Mouse (Mus musculus): Measurements from ENCODE around the gene Ucp1. TPM values are rescaled to one million over a fixed set of nuclear protein-coding genes. Genes with fewer than 3 reads are reported as not detected.

Gene Ucp1
- polyA plus RNA-seq (2015; fragmentation: Nextera tagmentation; extraction: Ambion mirVana) = 0.18 and 0.23 TPM in 2 replicates

DNA sequence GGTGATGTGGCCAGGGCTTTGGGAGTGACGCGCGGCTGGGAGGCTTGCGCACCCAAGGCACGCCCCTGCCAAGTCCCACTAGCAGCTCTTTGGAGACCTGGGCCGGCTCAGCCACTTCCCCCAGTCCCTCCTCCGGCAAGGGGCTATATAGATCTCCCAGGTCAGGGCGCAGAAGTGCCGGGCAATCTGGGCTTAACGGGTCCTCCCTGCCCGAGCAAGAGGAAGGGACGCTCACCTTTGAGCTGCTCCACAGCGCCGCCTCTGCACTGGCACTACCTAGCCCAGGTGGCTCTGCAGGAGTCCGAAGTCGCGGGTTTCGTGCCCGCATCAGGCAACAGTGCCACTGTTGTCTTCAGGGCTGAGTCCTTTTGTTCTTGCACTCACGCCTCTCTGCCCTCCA, at the start of gene Ucp1:
Gene Ucp1, plus strand, starts transcription at position 177 of the 400 bp plus-strand sequence.
- Histone ChIP-seq H3K4me1 (peaks cover 8% of the 10 kb centered on the region; the same call in 1 of the 2 replicates), H3K9me3 (no peaks in the 10 kb centered on the region), H3K4me2 (replicated peaks) (peak within 1 kb of the TSS; percentile 40), H3K4me3 (peak within 1 kb of the TSS; percentile 2), H3K27ac (replicated peaks) (no peak within 1 kb of the TSS), H3K27me3 (0 out of 2 replicates have a peak, but pooled peaks cover 2% of the 10 kb centered on the region), H3K36me3 (no peaks in the 10 kb centered on the region), H3K9ac (replicated peaks) (no peak within 1 kb of the TSS)
- WGBS = 3% methylated on average over 20 of the region's 20 CpGs
- ATAC-seq (replicated peaks) = no peak

GRCm38 (mm10) chr8:83244151-83244550, 46.0 kb upstream of the Ucp1 start:
- Histone ChIP-seq H3K27me3 (no peaks in the 10 kb centered on the region), H3K9ac (replicated peaks) (no peak overlapping the region), H3K36me3 (peaks cover 21% of the 10 kb centered on the region), H3K4me2 (replicated peaks) (no peak overlapping the region), H3K4me3 (no peak overlapping the region), H3K27ac (replicated peaks) (no peak overlapping the region), H3K9me3 (no peaks in the 10 kb centered on the region), H3K4me1 (no peaks in the 10 kb centered on the region)
- 88% methylated on average over 7 of the region's 7 CpGs for WGBS
- ATAC-seq (replicated peaks) = no peak

GRCm38 (mm10) chr8:83250858-83251257, 39.3 kb upstream of the Ucp1 start:
- H3K36me3 ChIP-seq = peaks cover 36% of the 10 kb centered on the region
- no peak overlapping the region for H3K4me3 ChIP-seq
- no peak for ATAC-seq (replicated peaks)
- H3K4me2 ChIP-seq (replicated peaks) = no peak overlapping the region
- H3K27ac ChIP-seq (replicated peaks) = no peak overlapping the region
- no peaks in the 10 kb centered on the region for H3K9me3 ChIP-seq
- no peaks in the 10 kb centered on the region for H3K27me3 ChIP-seq
- no peaks in the 10 kb centered on the region for H3K4me1 ChIP-seq
- WGBS = 87% methylated on average over 6 of the region's 6 CpGs
- H3K9ac ChIP-seq (replicated peaks) = no peak overlapping the region

DNA sequence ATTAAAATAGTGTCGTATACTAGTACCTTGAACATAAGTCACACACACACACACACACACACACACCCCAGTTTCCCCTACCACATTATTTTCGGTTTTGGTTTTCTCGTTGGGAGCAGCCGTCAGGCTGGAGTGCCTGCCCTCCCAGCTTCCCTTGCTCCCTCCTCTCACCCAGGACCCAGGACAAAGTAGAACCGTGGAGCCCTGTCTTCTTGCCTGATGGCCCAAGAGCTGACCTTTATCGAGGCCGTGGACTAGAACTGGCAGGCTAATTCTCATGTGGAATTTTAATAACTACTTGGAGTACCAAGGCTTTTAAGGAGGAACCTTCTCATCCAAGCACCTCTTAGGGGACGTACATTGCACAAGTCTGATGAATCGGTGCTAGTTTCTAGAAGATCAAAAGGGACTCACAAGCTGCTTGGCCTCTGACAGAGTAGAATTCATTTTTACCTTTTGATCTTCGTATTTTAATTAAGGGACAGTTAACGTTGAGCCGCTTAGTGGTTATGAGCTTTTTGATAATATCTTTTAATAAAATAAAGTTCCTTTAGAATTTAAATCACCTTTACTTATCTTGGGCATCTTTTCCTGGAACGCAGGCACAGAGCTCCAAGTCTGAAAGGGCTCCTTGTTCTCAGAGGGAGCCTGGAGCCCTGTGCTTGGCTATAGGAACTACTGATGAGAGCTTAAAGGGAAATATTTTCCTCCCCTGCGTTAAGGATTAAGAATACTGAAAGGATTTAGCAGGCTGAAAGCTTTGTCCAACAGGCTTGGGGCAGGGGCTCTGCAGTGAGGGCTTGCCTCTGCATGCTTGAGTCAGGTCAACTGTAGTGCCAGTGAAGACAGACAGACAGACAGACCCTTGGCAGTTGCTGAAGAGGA, 38.5 kb upstream of the Ucp1 start:
- Histone ChIP-seq H3K4me2 (replicated peaks) (no peak overlapping the region), H3K9ac (replicated peaks) (no peak overlapping the region), H3K36me3 (peaks cover 40% of the 10 kb centered on the region), H3K4me1 (no peaks in the 10 kb centered on the region), H3K27ac (replicated peaks) (no peak overlapping the region), H3K4me3 (no peak overlapping the region), H3K9me3 (no peaks in the 10 kb centered on the region), H3K27me3 (no peaks in the 10 kb centered on the region)
- no peak for ATAC-seq (replicated peaks)
- 36% methylated on average over 14 of the region's 14 CpGs for WGBS

DNA sequence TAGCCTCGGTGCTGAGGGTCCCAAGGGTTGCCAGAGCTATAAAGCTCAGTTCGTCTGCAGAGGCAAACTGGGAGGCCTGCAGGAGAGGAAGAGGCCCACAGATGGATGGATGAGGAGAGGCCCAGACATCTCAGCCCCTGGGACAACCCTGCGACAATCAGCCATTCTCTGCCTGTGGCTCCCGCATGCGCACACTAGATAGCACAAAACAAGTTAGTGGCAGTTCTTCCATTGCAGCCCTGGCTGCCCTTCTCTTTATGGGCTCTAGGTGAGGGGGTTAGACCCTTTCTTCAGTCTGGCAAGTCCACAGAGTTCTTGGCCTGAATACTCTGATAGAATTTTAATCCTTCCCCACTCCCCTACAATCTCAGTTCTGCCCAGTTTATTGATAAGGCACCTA, 37.4 kb upstream of the Ucp1 start:
- no peak overlapping the region for H3K4me3 ChIP-seq
- peaks cover 40% of the 10 kb centered on the region for H3K36me3 ChIP-seq
- no peaks in the 10 kb centered on the region for H3K27me3 ChIP-seq
- ATAC-seq (replicated peaks) = no peak
- no peak overlapping the region for H3K4me2 ChIP-seq (replicated peaks)
- H3K27ac ChIP-seq (replicated peaks) = no peak overlapping the region
- no peaks in the 10 kb centered on the region for H3K9me3 ChIP-seq
- no peak overlapping the region for H3K9ac ChIP-seq (replicated peaks)
- H3K4me1 ChIP-seq = no peaks in the 10 kb centered on the region
- WGBS = 85% methylated on average over 5 of the region's 5 CpGs

DNA sequence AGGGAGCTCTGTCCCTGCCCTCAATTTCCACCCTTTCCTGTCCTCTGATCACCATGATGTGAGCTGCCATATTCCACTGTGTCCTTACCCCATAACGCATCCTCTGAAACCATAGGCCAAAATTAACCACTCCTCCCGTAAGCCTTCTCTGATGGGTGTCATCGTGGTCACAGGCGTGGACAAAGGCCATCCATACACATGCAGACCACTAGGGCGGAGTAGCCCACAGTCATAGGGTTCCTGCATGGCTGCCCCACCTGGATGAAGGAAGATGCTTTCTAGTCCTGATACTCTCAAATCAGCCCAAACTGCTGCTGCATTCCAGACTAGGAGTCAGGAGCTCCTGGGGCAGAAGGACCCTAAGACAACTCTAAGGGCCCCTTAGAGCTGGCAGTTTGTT, 32.5 kb upstream of the Ucp1 start:
- Histone ChIP-seq H3K9ac (replicated peaks) (no peak overlapping the region), H3K27ac (replicated peaks) (no peak overlapping the region), H3K4me3 (no peak overlapping the region), H3K9me3 (no peaks in the 10 kb centered on the region), H3K36me3 (peaks cover 39% of the 10 kb centered on the region), H3K4me2 (replicated peaks) (no peak overlapping the region), H3K4me1 (no peaks in the 10 kb centered on the region), H3K27me3 (no peaks in the 10 kb centered on the region)
- ATAC-seq (replicated peaks) = no peak
- 96% methylated on average over 5 of the region's 5 CpGs for WGBS

GRCm38 (mm10) chr8:83260418-83261215, 29.5 kb upstream of the Ucp1 start:
- Histone ChIP-seq H3K27me3 (no peaks in the 10 kb centered on the region), H3K4me1 (no peaks in the 10 kb centered on the region), H3K4me2 (replicated peaks) (no peak overlapping the region), H3K9me3 (no peaks in the 10 kb centered on the region), H3K27ac (replicated peaks) (no peak overlapping the region), H3K4me3 (no peak overlapping the region), H3K36me3 (peaks cover 31% of the 10 kb centered on the region), H3K9ac (replicated peaks) (no peak overlapping the region)
- peak; percentile 87 for ATAC-seq (replicated peaks)
- WGBS = 73% methylated on average over 16 of the region's 16 CpGs

DNA sequence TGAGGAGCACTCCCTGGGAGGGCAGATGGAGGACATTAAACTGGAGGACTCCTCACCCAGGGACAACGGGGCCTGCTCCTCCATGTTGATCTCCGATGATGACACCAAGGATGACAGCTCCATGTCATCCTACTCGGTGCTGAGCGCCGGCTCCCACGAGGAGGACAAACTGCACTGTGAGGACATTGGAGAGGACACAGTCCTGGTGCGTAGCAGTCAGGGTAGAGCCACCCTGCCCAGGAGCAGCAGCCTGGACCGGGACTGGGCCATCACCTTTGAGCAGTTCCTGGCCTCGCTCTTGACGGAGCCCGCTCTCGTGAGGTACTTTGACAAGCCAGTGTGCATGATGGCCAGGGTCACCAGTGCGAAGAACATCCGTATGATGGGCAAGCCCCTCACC, 19.0 kb upstream of the Ucp1 start:
- Histone ChIP-seq H3K27ac (replicated peaks) (no peak overlapping the region), H3K4me3 (no peak overlapping the region), H3K27me3 (no peaks in the 10 kb centered on the region), H3K9ac (replicated peaks) (no peak overlapping the region), H3K36me3 (peaks cover 31% of the 10 kb centered on the region), H3K4me1 (no peaks in the 10 kb centered on the region), H3K4me2 (replicated peaks) (no peak overlapping the region), H3K9me3 (no peaks in the 10 kb centered on the region)
- 97% methylated on average over 14 of the region's 14 CpGs for WGBS
- ATAC-seq (replicated peaks) = no peak

DNA sequence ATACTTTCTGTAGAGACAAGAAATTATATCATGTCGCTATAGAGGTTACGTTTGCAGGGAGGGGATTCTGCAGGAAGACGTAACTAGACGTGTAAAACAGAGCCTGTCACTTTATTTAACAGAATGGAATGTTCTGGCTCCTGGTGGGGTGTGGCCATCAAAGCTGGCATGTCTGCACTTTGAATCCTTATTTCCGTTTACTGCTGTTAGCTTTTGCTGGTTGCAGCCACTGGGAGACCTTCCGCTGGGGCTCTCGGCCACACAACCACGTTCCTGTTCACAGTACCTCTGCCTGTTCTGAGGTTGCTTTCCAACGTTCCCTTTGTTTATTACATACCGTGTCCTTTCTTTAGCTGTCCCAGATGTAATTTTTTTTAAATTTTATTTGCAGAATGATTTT, 17.7 kb upstream of the Ucp1 start:
- Histone ChIP-seq H3K4me1 (no peaks in the 10 kb centered on the region), H3K27me3 (no peaks in the 10 kb centered on the region), H3K36me3 (peaks cover 19% of the 10 kb centered on the region), H3K9me3 (no peaks in the 10 kb centered on the region), H3K4me2 (replicated peaks) (no peak overlapping the region), H3K27ac (replicated peaks) (no peak overlapping the region), H3K4me3 (no peak overlapping the region), H3K9ac (replicated peaks) (no peak overlapping the region)
- 87% methylated on average over 10 of the region's 10 CpGs for WGBS
- ATAC-seq (replicated peaks) = no peak

DNA sequence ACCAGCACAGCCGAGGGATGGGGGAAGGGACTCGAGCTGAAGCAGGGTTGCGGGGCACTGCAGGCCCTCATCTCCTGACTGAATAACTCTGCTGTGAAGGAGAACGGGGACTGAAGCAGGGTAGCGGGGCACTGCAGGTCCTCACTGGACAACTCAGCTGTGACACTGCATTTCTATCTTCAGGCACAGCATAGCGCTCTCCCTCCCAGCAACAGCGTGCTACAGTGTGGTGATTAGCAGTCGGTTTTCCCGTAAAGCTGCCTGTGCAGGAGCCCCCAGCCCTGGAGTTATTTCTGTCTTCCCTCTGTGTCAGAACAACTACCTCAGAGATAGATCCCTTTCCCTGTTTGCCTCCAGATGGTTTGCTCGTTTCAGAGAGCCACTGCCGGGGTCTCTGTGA, 15.7 kb upstream of the Ucp1 start:
- no peak for ATAC-seq (replicated peaks)
- no peaks in the 10 kb centered on the region for H3K9me3 ChIP-seq
- no peak overlapping the region for H3K9ac ChIP-seq (replicated peaks)
- H3K27me3 ChIP-seq = no peaks in the 10 kb centered on the region
- 73% methylated on average over 11 of the region's 11 CpGs for WGBS
- no peak overlapping the region for H3K4me3 ChIP-seq
- H3K4me2 ChIP-seq (replicated peaks) = no peak overlapping the region
- H3K27ac ChIP-seq (replicated peaks) = no peak overlapping the region
- peaks cover 12% of the 10 kb centered on the region; the same call in 1 of the 2 replicates for H3K36me3 ChIP-seq
- H3K4me1 ChIP-seq = no peaks in the 10 kb centered on the region

- no peaks in the 10 kb centered on the region for H3K9me3 ChIP-seq
- WGBS = 79% methylated on average over 6 of the region's 6 CpGs
These were observed 11.7 kb upstream of the Ucp1 start for GRCm38 (mm10) chr8:83278431-83278830.

GRCm38 (mm10) chr8:83285391-83285790, 4.8 kb upstream of the Ucp1 start:
- no peak overlapping the region for H3K4me3 ChIP-seq
- peaks cover 8% of the 10 kb centered on the region; the same call in 1 of the 2 replicates for H3K4me1 ChIP-seq
- no peak for ATAC-seq (replicated peaks)
- H3K27ac ChIP-seq (replicated peaks) = no peak overlapping the region
- H3K9me3 ChIP-seq = no peaks in the 10 kb centered on the region
- no peaks in the 10 kb centered on the region for H3K36me3 ChIP-seq
- H3K27me3 ChIP-seq = 0 out of 2 replicates have a peak, but pooled peaks cover 2% of the 10 kb centered on the region
- WGBS = 81% methylated on average over 8 of the region's 8 CpGs
- no peak overlapping the region for H3K4me2 ChIP-seq (replicated peaks)
- no peak overlapping the region for H3K9ac ChIP-seq (replicated peaks)

More at GRCm38 (mm10) chr8:83278431-83278830, 11.7 kb upstream of the Ucp1 start:
- H3K36me3 ChIP-seq = no peaks in the 10 kb centered on the region; the same call in 1 of the 2 replicates
- no peak overlapping the region for H3K4me3 ChIP-seq
- H3K4me1 ChIP-seq = no peaks in the 10 kb centered on the region
- H3K9ac ChIP-seq (replicated peaks) = no peak overlapping the region
- H3K4me2 ChIP-seq (replicated peaks) = no peak overlapping the region
- H3K27me3 ChIP-seq = no peaks in the 10 kb centered on the region
- ATAC-seq (replicated peaks) = no peak
- no peak overlapping the region for H3K27ac ChIP-seq (replicated peaks)
